Mouse (Mus musculus) olfactory bulb, adult 2 months (tissue): ENCODE data around the gene Heg1. TPM values are rescaled to one million over a fixed set of nuclear protein-coding genes. Genes with fewer than 3 reads are reported as not detected.

Experiments
- H3K27ac ChIP-seq: fragments of 200-500 bp; 2 replicates; pipeline ENCODE4 v1.5.1; 2012; ENCODE audit warnings: low read depth, low read length; ENCODE audit not compliant: insufficient read depth
- H3K4me1 ChIP-seq: fragments of 200-500 bp; 2 replicates; pipeline ENCODE4 v1.6.1; 2012; ENCODE audit warnings: low read length; ENCODE audit not compliant: control insufficient read depth, insufficient read depth
- H3K4me3 ChIP-seq: fragments of 200-500 bp; 2 replicates; pipeline ENCODE4 v1.5.1; 2012; ENCODE audit warnings: mild to moderate bottlenecking, low read depth, low read length, moderate library complexity; ENCODE audit not compliant: insufficient read depth
- CTCF ChIP-seq: fragments of 200-500 bp; IDR thresholded peaks from 2 replicates; pipeline ENCODE4 v1.5.1; 2012; ENCODE audit warnings: low read depth, mild to moderate bottlenecking, low read length, moderate library complexity; ENCODE audit not compliant: insufficient read depth
- POLR2A ChIP-seq: fragments of 200-500 bp; IDR thresholded peaks from 2 replicates; pipeline ENCODE4 v1.6.1; 2012; ENCODE audit warnings: mild to moderate bottlenecking, low read depth, low read length, moderate library complexity; ENCODE audit not compliant: insufficient read depth
- WGBS: fragments of 180-500 bp; shearing (Covaris S2); methylation state at CpG from one replicate; pipeline ENCODE4 v1.1.7; 2018; 5-methylcytosine and 5-hydroxymethylcytosine counted together
- polyA plus RNA-seq: library from polyadenylated mRNA; stranded (reverse); fragments of >200 nt; gene quantifications from 2 replicates; pipeline ENCODE4 v1.2.4, GENCODE M21; 2012; ENCODE audit warnings: low replicate concordance; ENCODE audit not compliant: missing spikeins, insufficient read depth, insufficient read length

Heg1 gene
- polyA plus RNA-seq, 1 experiment = not detected

- no peak overlapping the region for H3K4me3 ChIP-seq
- no peak for TF ChIP-seq CTCF
- TF ChIP-seq POLR2A = no peak
- WGBS = 90% methylated on average over 6 of the region's 6 CpGs
- peaks cover 2% of the 10 kb centered on the region; the same call in 1 of the 2 replicates for H3K4me1 ChIP-seq
- no peak overlapping the region for H3K27ac ChIP-seq
These were observed 93.4 kb downstream of the Heg1 start for GRCm38 (mm10) chr16:33777607-33778006.

GRCm38 (mm10) chr16:33781789-33782728 lies 97.9 kb downstream of the Heg1 start:
- Histone ChIP-seq H3K4me3 (no peak overlapping the region), H3K27ac (no peak overlapping the region), H3K4me1 (no peaks in the 10 kb centered on the region)
- TF ChIP-seq CTCF (no peak), POLR2A (no peak)
- WGBS = 83% methylated on average over 5 of the region's 5 CpGs

- TF ChIP-seq POLR2A (no peak), CTCF (no peak)
- Histone ChIP-seq H3K4me3 (no peak overlapping the region), H3K27ac (no peak overlapping the region), H3K4me1 (no peaks in the 10 kb centered on the region)
- 98% methylated on average over 1 of the region's 1 CpGs for WGBS
These were observed 98.5 kb downstream of the Heg1 start for GRCm38 (mm10) chr16:33782729-33783091.

- TF ChIP-seq POLR2A = no peak
- 93% methylated on average over 1 of the region's 1 CpGs for WGBS
- H3K27ac ChIP-seq = no peak overlapping the region
- H3K4me1 ChIP-seq = no peaks in the 10 kb centered on the region
- H3K4me3 ChIP-seq = no peak overlapping the region
These were observed 100.4 kb downstream of the Heg1 start for GRCm38 (mm10) chr16:33784547-33784946.

GRCm38 (mm10) chr16:33785092-33785704 lies 101.0 kb downstream of the Heg1 start:
- TF ChIP-seq CTCF (no peak), POLR2A (no peak)
- H3K27ac ChIP-seq = no peak overlapping the region
- H3K4me1 ChIP-seq = no peaks in the 10 kb centered on the region
- 78% methylated on average over 8 of the region's 8 CpGs for WGBS
- no peak overlapping the region for H3K4me3 ChIP-seq

- H3K27ac ChIP-seq = no peak overlapping the region
- no peak overlapping the region for H3K4me3 ChIP-seq
- WGBS = 78% methylated on average over 7 of the region's 7 CpGs
- TF ChIP-seq CTCF = no peak
- TF ChIP-seq POLR2A = no peak
- H3K4me1 ChIP-seq = no peaks in the 10 kb centered on the region
These were observed 102.7 kb downstream of the Heg1 start for GRCm38 (mm10) chr16:33786657-33787390.

GRCm38 (mm10) chr16:33793846-33794791 lies 109.9 kb downstream of the Heg1 start, which contains the start of gene Muc13:
Gene Muc13 (plus strand): TSS chr16:33794037.
- WGBS = 93% methylated on average over 10 of the region's 10 CpGs
- Histone ChIP-seq H3K4me1 (no peaks in the 10 kb centered on the region), H3K4me3 (no peak within 1 kb of the TSS), H3K27ac (no peak within 1 kb of the TSS)
- no peak for TF ChIP-seq POLR2A
- no peak for TF ChIP-seq CTCF

- WGBS = 89% methylated on average over 4 of the region's 4 CpGs
- H3K4me3 ChIP-seq = no peak overlapping the region
- no peaks in the 10 kb centered on the region for H3K4me1 ChIP-seq
- TF ChIP-seq CTCF = no peak
- no peak for TF ChIP-seq POLR2A
- no peak overlapping the region for H3K27ac ChIP-seq
These were observed 110.9 kb downstream of the Heg1 start for GRCm38 (mm10) chr16:33795106-33795505.
